Mouse (Mus musculus): Measurements from ENCODE around the gene Stard3nl.

DNA sequence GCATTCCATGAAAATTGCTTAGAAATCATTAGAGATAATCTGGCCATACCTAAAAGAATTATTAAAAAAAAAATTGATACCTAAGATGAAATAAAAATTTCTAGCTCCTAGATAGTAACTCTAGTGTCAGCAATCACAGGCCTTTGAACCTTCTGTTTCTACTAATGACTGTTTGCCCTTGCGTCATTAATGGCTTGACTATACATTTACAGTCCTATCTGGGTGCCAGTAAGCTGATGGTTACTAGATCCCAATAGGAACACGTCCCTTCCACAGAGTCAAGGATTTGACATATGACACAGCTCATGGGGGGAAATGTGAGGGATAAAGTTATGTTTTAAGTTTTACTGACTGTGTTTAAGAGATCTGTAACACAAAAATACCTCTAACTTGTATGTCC is 9.0 kb upstream of the Stard3nl start:
- TF ChIP-seq CTCF (IDR thresholded peaks at IDR 0.05; ENCODE audit: insufficient read depth, low read depth, low read length) (no peak), POLR2A (IDR thresholded peaks at IDR 0.05; ENCODE audit: insufficient read depth, low read depth, low read length) (no peak)

All from olfactory bulb, adult 2 months (tissue).